Mouse (Mus musculus) megakaryocyte, embryonic 14.5 days (primary cell): ENCODE measurements around the gene Epha4. TPM values are rescaled to one million over a fixed set of nuclear protein-coding genes. Genes with fewer than 3 reads are reported as not detected.

Source experiments
- H3K27me3 ChIP-seq: replicated peaks from 2 replicates; pipeline ENCODE3; 2012; ENCODE audit warnings: inconsistent platforms
- H3K36me3 ChIP-seq: replicated peaks from 2 replicates; pipeline ENCODE3; 2012; ENCODE audit warnings: low read length, inconsistent platforms, mixed read lengths
- H3K4me1 ChIP-seq: 2 replicates; pipeline ENCODE4 v1.6.1; 2012; ENCODE audit warnings: inconsistent platforms
- H3K4me3 ChIP-seq: replicated peaks from 2 replicates; pipeline ENCODE3; 2012; ENCODE audit warnings: moderate library complexity, mild to moderate bottlenecking, inconsistent platforms
- H3K9me3 ChIP-seq: 2 replicates; pipeline ENCODE4 v1.6.1; 2012; ENCODE audit warnings: inconsistent platforms
- FLI1 ChIP-seq: IDR thresholded peaks from 2 replicates; pipeline ENCODE4 v1.6.1; 2012; ENCODE audit warnings: low read length, inconsistent platforms, mixed read lengths
- GATA1 ChIP-seq: IDR thresholded peaks from 3 replicates; pipeline ENCODE4 v1.6.1; 2012; ENCODE audit warnings: mixed read lengths, low read length, inconsistent platforms, borderline replicate concordance
- polyA plus RNA-seq: library from polyadenylated mRNA; stranded (reverse); fragments of >175 nt; gene quantifications from 2 replicates; pipeline ENCODE4 v1.2.3, GENCODE M21; 2012; ENCODE audit warnings: low replicate concordance; ENCODE audit not compliant: insufficient read depth

The Epha4 gene
- polyA plus RNA-seq, 1 experiment = 0.09 TPM

DNA sequence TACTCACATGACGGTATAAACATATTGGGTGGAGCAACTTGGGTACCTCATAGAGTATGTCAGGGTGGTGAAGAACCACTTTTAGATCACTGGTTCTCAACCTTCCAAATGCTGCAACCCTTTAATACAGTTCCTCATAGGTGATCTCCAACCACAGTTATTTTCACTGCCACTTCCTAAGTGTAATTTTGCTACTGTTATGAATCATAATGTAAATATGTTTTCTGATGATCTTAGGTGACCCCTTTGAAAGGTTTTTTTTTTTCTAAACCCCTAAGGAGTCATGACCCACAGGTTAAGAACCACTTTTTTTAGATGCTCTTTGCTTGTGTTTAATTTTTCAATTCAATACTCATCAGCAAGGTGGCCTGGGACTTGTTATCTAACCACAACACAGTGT, 151.0 kb downstream of the Epha4 start:
- H3K36me3 ChIP-seq = no peaks in the 10 kb centered on the region
- no peaks in the 10 kb centered on the region for H3K9me3 ChIP-seq
- no peak overlapping the region for H3K4me3 ChIP-seq
- TF ChIP-seq GATA1 (no peak), FLI1 (no peak)
- peaks cover 3% of the 10 kb centered on the region; the same call in 1 of the 2 replicates for H3K4me1 ChIP-seq
- H3K27me3 ChIP-seq = no peaks in the 10 kb centered on the region

DNA sequence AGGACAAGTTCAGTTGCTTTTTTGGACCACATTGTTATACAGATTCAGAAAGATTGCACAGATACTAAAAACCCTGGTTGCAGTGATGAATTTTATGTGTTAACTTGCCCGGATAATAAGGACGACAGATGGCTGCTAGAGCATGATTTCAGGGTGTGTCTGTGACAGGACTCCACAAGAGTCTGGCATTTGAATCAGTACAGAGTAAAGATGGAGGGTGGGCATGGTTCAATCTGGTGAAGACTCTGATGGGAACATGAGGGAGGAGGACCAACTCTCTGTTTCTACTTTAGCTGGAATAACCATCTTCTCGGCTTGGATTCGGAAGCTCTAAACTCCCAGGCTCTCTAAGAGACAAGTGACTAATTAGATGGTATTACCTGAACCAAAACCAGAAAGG, 168.4 kb downstream of the Epha4 start:
- H3K4me1 ChIP-seq = no peaks in the 10 kb centered on the region

DNA sequence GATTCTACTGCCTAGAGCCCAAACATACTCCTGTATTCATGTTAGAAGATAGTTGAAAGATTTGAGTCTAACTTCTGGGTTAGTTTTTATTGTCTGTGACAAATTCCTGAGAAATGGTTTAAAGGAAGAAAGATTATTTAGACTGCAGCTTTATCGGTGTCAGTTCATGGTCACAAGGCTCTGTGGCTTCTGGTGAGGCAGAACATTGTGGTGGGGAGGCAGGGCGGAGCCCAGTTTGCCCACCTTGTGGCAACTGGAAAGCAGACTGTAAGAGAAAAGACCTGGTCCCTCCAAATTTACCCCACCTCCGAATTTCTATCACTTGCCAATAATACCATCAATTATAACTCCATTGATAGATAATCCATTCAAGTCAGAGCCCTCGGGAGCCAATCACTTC, 171.1 kb downstream of the Epha4 start:
- Histone ChIP-seq H3K36me3 (no peaks in the 10 kb centered on the region), H3K9me3 (no peaks in the 10 kb centered on the region; the same call in 1 of the 2 replicates), H3K27me3 (no peaks in the 10 kb centered on the region), H3K4me3 (no peak overlapping the region), H3K4me1 (no peaks in the 10 kb centered on the region)
- no peak for TF ChIP-seq GATA1
- no peak for TF ChIP-seq FLI1

More for the DNA sequence above, 168.4 kb downstream of the Epha4 start:
- Histone ChIP-seq H3K9me3 (no peaks in the 10 kb centered on the region; the same call in none of the 2 replicates), H3K27me3 (no peaks in the 10 kb centered on the region), H3K4me3 (no peak overlapping the region), H3K36me3 (no peaks in the 10 kb centered on the region)
- TF ChIP-seq GATA1 (no peak), FLI1 (no peak)

DNA sequence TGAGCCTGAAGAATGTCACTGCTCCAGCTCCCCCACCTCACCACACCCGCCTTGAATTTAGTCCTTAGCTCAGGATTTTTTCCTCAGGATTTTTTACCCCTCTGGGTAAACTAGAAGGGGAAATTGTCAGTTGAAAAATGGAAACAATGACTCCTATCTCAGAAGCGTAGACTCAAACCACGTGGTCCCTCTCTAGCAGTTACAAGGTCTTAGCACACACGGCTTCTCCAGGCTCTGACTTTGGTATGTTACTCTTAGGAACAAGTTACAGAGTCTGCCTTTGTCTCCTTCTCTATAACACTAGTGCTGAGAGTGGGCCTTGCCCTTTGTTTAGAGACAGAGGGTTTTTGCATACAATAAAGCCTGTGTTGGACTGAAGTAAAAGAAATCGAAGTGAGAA, 175.2 kb downstream of the Epha4 start:
- TF ChIP-seq FLI1 = no peak
- no peak for TF ChIP-seq GATA1
- H3K4me3 ChIP-seq = no peak overlapping the region
- no peaks in the 10 kb centered on the region for H3K4me1 ChIP-seq

DNA sequence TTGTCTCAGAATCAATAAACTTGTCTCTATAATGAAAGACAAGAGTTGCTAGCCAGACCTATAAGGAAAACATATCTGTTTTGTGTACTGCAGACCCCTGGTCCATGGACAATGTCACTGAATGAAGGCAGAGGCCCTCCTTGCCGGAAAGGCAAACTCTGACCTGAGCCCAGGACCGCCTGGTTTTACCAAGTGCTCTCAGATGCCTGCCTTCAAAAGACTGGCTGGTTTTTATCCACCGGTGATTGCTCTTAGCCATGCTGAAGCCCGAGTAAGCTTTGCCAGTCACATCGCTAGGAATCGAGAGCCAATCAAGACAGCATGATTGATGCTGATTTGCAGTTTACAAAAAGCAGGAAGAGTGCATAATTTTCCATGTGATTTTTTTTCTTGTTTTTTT, 176.5 kb downstream of the Epha4 start:
- Histone ChIP-seq H3K4me3 (no peak overlapping the region), H3K36me3 (no peaks in the 10 kb centered on the region), H3K4me1 (no peaks in the 10 kb centered on the region), H3K9me3 (no peaks in the 10 kb centered on the region; the same call in 1 of the 2 replicates), H3K27me3 (no peaks in the 10 kb centered on the region)
- TF ChIP-seq FLI1 = no peak
- TF ChIP-seq GATA1 = no peak

More for the DNA sequence above, 175.2 kb downstream of the Epha4 start:
- Histone ChIP-seq H3K9me3 (no peaks in the 10 kb centered on the region; the same call in 1 of the 2 replicates), H3K36me3 (no peaks in the 10 kb centered on the region), H3K27me3 (no peaks in the 10 kb centered on the region)

DNA sequence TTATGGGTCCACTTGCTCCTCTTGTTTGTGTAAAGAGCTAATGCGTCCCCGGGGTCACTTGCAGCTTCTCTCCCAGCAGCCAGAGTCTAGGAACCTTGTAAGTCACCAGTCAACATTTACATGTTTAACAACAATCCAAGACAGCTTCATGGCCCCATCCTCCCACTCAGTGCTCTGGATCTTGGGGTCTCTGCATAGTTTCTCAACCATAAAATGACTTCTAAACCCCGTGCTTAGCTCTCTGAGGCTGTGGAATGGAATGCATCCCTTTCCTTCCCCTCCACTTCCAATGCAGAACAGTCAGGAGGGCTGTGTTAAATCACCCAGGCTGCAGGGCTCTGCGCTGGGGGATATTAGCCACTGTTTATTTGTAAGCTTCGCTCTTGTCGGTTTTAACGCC, 178.0 kb downstream of the Epha4 start:
- H3K36me3 ChIP-seq = no peaks in the 10 kb centered on the region
- no peaks in the 10 kb centered on the region for H3K4me1 ChIP-seq
- H3K27me3 ChIP-seq = no peaks in the 10 kb centered on the region
- TF ChIP-seq FLI1 (no peak), GATA1 (no peak)
- H3K9me3 ChIP-seq = no peaks in the 10 kb centered on the region; the same call in 1 of the 2 replicates
- H3K4me3 ChIP-seq = no peak overlapping the region

DNA sequence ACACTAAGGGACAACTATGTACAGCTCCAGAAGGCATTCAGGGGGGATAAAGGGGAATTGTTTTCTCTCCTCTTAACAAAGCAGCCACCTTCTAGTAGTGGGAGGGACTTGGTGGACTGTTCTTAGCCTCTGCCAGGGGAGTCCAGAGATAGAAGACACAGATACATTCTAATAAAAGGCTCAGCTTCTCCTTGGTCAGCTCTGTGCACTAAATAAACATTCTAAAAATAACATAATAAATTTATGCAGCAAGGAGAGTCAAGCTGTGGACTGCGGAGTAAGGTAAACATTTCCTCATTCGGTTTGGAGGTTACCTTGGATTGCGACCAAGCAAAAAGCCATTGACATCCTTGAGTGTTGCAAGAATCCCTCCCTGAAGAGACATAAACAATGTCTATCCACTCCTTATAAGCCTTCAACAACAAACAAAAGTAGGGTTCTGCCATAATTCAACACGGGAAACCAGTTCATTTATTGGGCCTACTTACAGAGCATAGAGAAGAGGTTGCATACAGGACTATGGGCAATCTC, 196.2 kb downstream of the Epha4 start:
- Histone ChIP-seq H3K36me3 (no peaks in the 10 kb centered on the region), H3K4me1 (no peaks in the 10 kb centered on the region), H3K27me3 (no peaks in the 10 kb centered on the region), H3K4me3 (no peak overlapping the region), H3K9me3 (0 out of 2 replicates have a peak, but pooled peaks cover 7% of the 10 kb centered on the region)
- TF ChIP-seq FLI1 = no peak
- no peak for TF ChIP-seq GATA1
